Mouse (Mus musculus) frontal cortex, adult 2 months (tissue): ENCODE data around the gene Clip1. TPM values are rescaled to one million over a fixed set of nuclear protein-coding genes. Genes with fewer than 3 reads are reported as not detected.

ENCODE experiments used
- DNase-seq, 2 experiments: peaks; one replicate each; pipeline ENCODE4 v3.0.0; 2022; ENCODE audit warnings: low spot score in 1 of 2; ENCODE audit errors: extremely low spot score in 1 of 2
- polyA plus RNA-seq: library from polyadenylated mRNA; depleted of rRNA; stranded (reverse); fragments of >200 nt; gene quantifications from 2 replicates; pipeline ENCODE4 v1.2.3, GENCODE M21; 2012; rRNA removed

Gene Clip1
- polyA plus RNA-seq, 1 experiment = 88.1 TPM

- no peak for DNase-seq
Observed at GRCm38 (mm10) chr5:123609416-123609815, 75.0 kb downstream of the Clip1 start.

DNA sequence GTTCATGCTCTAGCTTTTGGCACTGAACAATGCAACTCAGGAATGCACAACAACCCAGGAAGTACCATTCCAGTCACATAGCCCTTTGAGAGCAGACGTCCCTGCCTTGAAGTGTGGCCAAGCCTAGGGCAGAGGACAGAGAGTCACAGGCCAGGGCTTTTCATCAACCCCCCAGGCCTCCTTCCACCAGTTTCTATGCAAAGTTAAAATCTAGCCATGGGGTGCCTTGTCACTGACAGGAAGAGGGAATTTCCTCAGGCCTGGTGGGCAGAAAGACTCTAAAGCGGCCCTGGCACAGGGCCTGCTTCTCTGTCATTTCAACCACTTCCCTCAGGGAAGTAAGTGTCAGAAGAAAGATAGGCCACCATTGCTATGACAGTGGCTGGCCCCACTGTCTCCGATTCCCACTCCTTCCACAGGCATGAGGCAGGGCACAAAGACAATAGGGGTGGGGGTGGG, 77.2 kb downstream of the Clip1 start:
- DNase-seq = no peak

DNA sequence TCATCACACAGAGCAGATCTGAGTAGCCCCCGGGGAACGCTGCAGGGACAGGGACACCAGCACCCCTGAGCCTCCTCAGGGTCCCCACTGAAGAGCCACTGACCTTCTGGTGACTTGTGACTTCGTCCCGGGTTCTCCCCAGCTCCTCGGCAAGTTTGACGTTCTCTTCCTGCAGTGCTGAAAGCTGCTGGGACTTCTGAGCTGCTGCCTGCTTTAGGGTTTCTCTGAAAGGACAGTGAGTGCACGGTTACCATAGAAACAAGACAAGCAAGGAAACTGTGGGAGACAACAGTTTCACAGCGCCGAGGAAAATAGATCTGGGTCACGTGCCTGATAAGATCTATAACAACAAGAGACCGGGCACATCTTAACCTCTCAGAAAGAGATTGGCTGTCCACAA, 80.9 kb downstream of the Clip1 start:
- peak; percentile 76 to 78 for DNase-seq

DNA sequence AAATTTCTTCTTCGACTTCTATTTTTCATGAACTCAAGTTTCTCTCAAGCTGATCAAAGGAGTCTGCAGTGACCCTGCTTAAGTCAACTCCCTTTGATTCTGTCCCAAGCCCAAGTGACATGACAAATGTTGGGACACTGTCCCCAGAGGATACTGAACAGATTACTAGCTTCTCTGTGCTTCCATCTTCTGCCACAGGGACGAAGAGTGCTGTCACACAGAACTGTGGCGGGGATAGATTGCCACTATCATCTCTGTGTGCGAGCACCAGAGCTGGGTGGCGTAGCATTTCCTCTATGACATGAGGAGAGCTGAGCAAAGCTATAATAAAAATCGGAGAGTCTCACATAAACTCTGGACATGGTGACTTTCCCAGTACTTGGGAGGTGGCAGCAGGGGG, 82.2 kb downstream of the Clip1 start:
- no peak for DNase-seq

- no peak for DNase-seq
Observed at GRCm38 (mm10) chr5:123599319-123599718, 85.1 kb downstream of the Clip1 start.

DNA sequence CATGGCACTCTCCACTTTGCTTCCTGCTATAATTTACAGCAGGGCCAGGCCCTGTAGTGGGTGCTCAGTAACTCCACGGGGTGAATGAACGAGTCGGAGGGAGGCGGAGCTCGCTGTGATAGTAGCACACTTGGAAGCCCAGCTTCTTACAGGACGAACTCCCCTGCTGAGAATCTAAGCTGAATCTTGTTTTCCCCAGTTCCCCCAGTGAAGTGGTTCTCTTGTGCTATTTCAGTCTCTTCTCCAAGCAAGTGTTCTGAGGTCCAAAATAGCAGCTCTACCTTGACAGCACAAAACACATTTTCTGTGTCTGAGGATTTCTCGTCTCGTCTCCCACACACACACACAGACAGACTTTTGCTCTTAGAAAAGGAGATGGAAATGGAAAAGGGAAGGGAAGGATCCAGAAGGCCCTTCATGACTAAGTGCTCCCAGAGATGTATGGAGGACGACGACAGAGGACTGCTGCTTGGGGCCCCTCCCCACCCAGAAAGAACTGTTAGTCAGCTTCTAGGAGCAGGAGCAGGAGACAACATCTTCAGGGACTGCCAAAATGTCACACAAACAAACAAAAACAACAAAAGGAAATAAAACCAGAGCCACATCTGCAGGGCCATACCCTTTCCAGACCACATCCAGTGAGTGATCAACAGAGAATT, 90.7 kb downstream of the Clip1 start:
- DNase-seq = peak; percentile 66 to 79

DNA sequence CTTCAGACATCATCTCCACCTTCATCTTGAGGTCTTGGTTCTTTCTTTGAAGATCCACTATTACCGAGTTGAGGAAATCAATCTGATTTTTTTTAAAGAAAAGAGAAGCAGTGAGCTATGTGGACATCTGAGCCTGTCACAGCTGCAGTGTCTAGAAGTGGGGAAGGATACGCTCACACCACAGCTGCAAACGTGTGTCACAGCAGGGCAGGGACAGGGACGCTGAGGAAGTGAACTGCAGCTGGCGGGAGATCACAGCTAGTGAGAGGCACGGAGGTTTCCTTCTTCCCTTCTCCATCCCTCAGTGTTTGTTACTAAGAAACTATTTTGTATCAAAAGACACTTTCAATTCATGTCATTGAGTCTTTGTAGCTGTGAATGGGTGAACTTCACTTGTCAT, 104.4 kb downstream of the Clip1 start:
- no peak for DNase-seq

- no peak for DNase-seq
Observed at GRCm38 (mm10) chr5:123576696-123577095, 107.7 kb downstream of the Clip1 start.

GRCm38 (mm10) chr5:123573362-123573761, 111.1 kb downstream of the Clip1 start:
- DNase-seq = no peak

- peak; percentile 95 to 99 for DNase-seq
Observed at GRCm38 (mm10) chr5:123572357-123573186, 111.8 kb downstream of the Clip1 start, which contains the start of gene Vps33a. Gene Vps33a (minus strand): TSS chr5:123573038.

- peak in 1 of 2 experiments; percentile 30 for DNase-seq
Observed at GRCm38 (mm10) chr5:123561128-123561527, 123.3 kb downstream of the Clip1 start.

DNA sequence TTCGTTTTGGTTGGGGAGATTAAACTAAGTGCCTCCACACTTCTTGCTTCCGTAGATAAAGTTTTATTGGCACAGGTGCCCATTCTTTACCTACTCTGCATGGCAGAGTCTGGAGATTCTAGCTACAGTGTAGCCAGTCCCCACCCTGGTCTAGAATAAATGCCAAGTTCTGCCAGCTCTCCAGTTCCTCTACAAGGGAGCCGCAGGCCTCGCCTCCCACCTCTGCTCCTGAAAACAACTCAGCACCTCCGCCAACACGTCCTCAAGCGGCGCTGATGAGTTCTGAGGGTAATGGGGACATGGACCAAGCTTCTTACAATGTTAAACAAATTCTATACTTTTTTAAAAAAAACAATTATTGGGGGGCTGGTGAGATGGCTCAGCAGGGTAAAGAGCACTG, 124.8 kb downstream of the Clip1 start:
- peak in 1 of 2 experiments; percentile 25 for DNase-seq

DNA sequence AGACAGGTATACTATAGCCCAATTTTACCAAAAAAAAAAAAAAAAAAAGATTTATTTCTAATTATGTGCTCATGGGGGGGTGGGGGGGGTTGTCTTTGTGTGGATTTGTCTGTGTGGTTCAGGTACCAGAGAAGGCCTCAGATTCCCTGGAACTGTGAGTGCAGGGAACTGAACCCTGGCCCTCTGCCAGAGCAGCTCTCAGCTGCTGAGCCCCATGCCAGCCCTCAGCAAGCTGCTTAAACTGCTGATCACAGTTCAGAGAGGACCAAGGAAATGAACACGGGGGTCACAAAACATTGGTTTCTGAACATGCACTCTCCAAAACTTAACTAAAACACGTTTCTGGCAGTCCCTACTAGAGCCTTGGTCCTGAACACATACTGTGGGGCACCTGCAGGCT, 128.0 kb downstream of the Clip1 start:
- DNase-seq = peak in 1 of 2 experiments; percentile 54

GRCm38 (mm10) chr5:123555693-123556092, 128.7 kb downstream of the Clip1 start:
- no peak for DNase-seq

DNA sequence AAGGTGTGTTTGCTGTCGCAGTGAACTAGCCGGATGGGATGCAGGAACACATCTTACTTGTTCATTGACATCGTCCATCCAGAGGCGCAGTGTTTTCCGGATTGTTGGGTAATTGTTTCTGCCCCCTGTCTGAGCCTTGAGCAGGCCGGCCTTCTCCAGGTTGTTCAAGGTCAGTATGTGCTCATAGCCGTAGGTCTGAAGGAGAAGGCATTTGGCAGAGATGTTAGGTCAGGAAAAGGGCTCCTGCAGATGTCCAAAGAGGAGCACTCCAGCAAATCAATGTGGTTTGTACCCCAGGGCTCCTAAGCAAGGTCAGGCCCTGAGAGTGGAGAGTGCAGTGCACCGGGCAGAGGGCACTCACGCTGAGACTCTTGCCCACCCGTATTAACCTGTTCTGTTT, 150.6 kb downstream of the Clip1 start:
- no peak for DNase-seq

DNA sequence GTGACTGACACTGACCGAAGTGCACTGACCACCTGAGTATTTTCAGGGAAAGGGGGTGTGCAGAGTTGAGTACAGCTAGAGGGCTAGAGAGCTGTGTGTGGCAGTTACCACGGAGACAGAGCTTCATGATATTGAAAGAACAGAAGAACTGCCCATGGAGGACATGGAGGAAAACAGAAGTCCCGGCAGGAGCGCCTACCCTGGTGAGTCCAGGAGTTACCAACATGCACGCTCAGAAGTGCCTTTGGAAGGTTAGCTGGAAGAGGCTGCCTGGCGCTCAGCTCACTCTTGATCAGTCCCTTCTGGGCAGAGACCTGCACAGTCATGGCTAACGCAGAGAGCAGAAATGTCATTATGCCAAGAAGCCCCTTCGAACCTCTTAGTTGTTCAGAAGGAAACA, 154.4 kb downstream of the Clip1 start:
- DNase-seq = peak in 1 of 2 experiments; percentile 0

DNA sequence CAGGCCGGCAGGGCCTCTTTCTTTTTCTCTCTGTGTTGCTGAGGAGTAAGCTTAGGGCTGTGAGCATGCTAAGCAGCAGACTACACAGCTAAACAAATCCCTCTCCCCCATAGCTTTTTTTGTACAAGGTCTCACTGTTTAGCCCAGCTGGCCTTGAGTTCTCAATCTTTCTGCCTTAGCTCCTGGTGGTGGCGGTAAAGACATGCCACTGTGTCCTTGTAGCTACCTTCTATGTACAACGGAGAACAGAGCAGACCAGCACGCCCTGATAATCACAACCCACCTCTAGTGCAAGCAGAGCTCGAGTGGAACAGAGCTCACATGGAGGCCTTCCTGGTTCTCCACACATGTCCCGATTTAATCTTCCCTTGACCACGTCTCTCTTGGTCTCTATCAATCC, 155.8 kb downstream of the Clip1 start:
- peak in 1 of 2 experiments; percentile 4 for DNase-seq

Other genes with a start within 250 kb of the Clip1 start
- 0.65 and 0.90 TPM in 2 replicates for gene Lrrc43, start 195.3 kb downstream of the Clip1 start, polyA plus RNA-seq
- not detected in 2 replicates for gene Il31, start 195.1 kb downstream of the Clip1 start, polyA plus RNA-seq
- gene B3gnt4, start 174.2 kb downstream of the Clip1 start, polyA plus RNA-seq = 0.97 and 1.4 TPM in 2 replicates
- 81.5 and 87.4 TPM in 2 replicates for gene Diablo, start 160.4 kb downstream of the Clip1 start, polyA plus RNA-seq
- 9.7 and 13.0 TPM in 2 replicates for gene Gm49027, start 159.1 kb downstream of the Clip1 start, polyA plus RNA-seq
- gene Vps33a, start 111.6 kb downstream of the Clip1 start, polyA plus RNA-seq = 50.9 and 56.4 TPM in 2 replicates
- gene Zcchc8, start 36.5 kb upstream of the Clip1 start, polyA plus RNA-seq = 56.0 and 61.6 TPM in 2 replicates
- 105 and 129 TPM in 2 replicates for gene Rsrc2, start 64.8 kb upstream of the Clip1 start, polyA plus RNA-seq
- gene Kntc1, start 65.1 kb upstream of the Clip1 start, polyA plus RNA-seq = 0.60 and 0.78 TPM in 2 replicates
- gene Hcar2, start 180.9 kb upstream of the Clip1 start, polyA plus RNA-seq = 0.10 TPM in 1 of 2 replicates, not detected in the other
- 1.0 and 1.1 TPM in 2 replicates for gene Hcar1, start 195.4 kb upstream of the Clip1 start, polyA plus RNA-seq
- 52.0 and 53.2 TPM in 2 replicates for gene Denr, start 222.6 kb upstream of the Clip1 start, polyA plus RNA-seq
- gene Gm43518, start 242.8 kb upstream of the Clip1 start, polyA plus RNA-seq = 1.3 and 1.6 TPM in 2 replicates
- gene Ccdc62, start 246.1 kb upstream of the Clip1 start, polyA plus RNA-seq = 5.2 and 8.1 TPM in 2 replicates